Mouse (Mus musculus): ENCODE data around the gene Ptgdr. TPM values are rescaled to one million over a fixed set of nuclear protein-coding genes. Genes with fewer than 3 reads are reported as not detected.
"Not testable (repeated sequence)": the region's sequence is repeated elsewhere in the genome, so short reads cannot be mapped to it uniquely, and the experiment has no call there.

The Ptgdr gene
- total and polyA plus RNA-seq, 2 experiments from 2014 or later, result 0.59 to 1.7 TPM

GRCm38 (mm10) chr14:44863086-44863485 is 3.9 kb upstream of the Ptgdr start:
- Histone ChIP-seq H3K27ac (no peak overlapping the region), H3K4me3 (ENCODE audit: low read length) (no peak overlapping the region), H3K27me3 (ENCODE audit: insufficient read depth, low read length) (peaks cover 4% of the 10 kb centered on the region; the same call in 1 of the 2 replicates), H3K9me3 (ENCODE audit: low read length) (no peaks in the 10 kb centered on the region), H3K36me3 (ENCODE audit: insufficient read depth, low read length) (no peaks in the 10 kb centered on the region), H3K4me1 (ENCODE audit: insufficient read depth, low read length) (no peaks in the 10 kb centered on the region), H3K4me2 (ENCODE audit: low read depth, low read length) (no peak overlapping the region), H3K9ac (replicated peaks; ENCODE audit: low read length) (no peak overlapping the region)
- DNase-seq (ENCODE audit: low spot score), result no peak
- 40% methylated on average over 4 of the region's 4 CpGs for WGBS
- no peak for TF ChIP-seq CTCF (IDR thresholded peaks at IDR 0.05; ENCODE audit: low read depth)
- ATAC-seq, result no peak

DNA sequence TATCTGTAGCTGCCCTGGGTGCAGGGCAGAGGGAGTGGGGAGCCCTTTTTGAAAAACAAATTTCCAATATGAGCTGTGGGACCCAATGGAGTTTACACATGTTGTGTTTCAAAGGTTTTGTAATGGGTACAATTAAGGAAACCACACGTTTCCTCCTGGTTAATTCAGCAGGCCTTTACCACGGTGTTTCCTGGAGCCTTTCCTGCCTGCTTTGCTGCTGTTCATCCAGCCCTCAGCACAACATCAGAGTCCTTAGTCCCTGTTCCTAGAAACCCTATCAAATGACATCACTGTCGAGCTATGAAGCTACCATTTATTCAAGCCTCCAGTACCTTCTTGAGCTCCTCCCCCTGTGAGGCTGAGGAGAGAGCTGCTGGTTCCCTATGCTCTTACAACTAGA is 2.0 kb upstream of the Ptgdr start:
- H3K4me3 ChIP-seq (ENCODE audit: low read length), result no peak overlapping the region
- DNase-seq (ENCODE audit: low spot score) (no peak), ATAC-seq (no peak)
- no peak overlapping the region for H3K27ac ChIP-seq
- H3K36me3 ChIP-seq (ENCODE audit: insufficient read depth, low read length), result no peaks in the 10 kb centered on the region
- no peaks in the 10 kb centered on the region for H3K4me1 ChIP-seq (ENCODE audit: insufficient read depth, low read length)
- no peak overlapping the region for H3K4me2 ChIP-seq (ENCODE audit: low read depth, low read length)
- peaks cover 7% of the 10 kb centered on the region; the same call in 1 of the 2 replicates for H3K27me3 ChIP-seq (ENCODE audit: insufficient read depth, low read length)
- no peak for TF ChIP-seq CTCF (IDR thresholded peaks at IDR 0.05; ENCODE audit: low read depth)
- H3K9me3 ChIP-seq (ENCODE audit: low read length), result no peaks in the 10 kb centered on the region
- WGBS, result 61% methylated on average over 3 of the region's 3 CpGs
- H3K9ac ChIP-seq (replicated peaks; ENCODE audit: low read length), result no peak overlapping the region

- Histone ChIP-seq H3K4me2 (ENCODE audit: low read depth, low read length) (peak overlapping the region; percentile 50), H3K9ac (replicated peaks; ENCODE audit: low read length) (no peak overlapping the region), H3K4me1 (ENCODE audit: insufficient read depth, low read length) (no peaks in the 10 kb centered on the region), H3K36me3 (ENCODE audit: insufficient read depth, low read length) (no peaks in the 10 kb centered on the region), H3K27me3 (ENCODE audit: insufficient read depth, low read length) (peaks cover 7% of the 10 kb centered on the region; the same call in 1 of the 2 replicates), H3K4me3 (ENCODE audit: low read length) (peak overlapping the region; percentile 28), H3K9me3 (ENCODE audit: low read length) (no peaks in the 10 kb centered on the region), H3K27ac (no peak overlapping the region)
- DNase-seq (ENCODE audit: low spot score) (no peak), ATAC-seq (peak; percentile 39)
- TF ChIP-seq CTCF (IDR thresholded peaks at IDR 0.05; ENCODE audit: low read depth), result no peak
- 15% methylated on average over 12 of the region's 12 CpGs for WGBS
Measured at GRCm38 (mm10) chr14:44858372-44858771, 803 bp downstream of the Ptgdr start.

DNA sequence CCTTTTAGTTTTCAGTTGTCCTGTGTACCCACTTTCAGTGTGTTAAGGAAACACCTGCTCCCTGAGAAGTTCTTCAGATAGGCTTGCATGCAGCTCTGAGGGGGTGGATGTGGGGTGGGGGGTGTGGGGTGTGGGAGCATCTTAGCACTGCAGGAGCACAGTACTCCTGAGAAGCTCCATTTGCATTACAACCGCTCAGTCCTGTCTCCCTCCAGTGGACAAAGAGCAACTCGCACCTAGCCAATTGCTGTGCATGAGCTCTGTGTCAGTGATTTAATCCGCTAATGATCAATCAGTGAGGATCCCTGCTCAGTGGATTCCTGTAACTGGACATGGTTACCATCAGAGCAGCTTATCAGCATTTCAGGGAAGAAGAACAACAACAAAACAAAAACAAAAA is 8.5 kb downstream of the Ptgdr start:
- H3K4me3 ChIP-seq (ENCODE audit: low read length); H3K4me2 ChIP-seq (ENCODE audit: low read depth, low read length); H3K4me1 ChIP-seq (ENCODE audit: insufficient read depth, low read length); H3K36me3 ChIP-seq (ENCODE audit: insufficient read depth, low read length); H3K27me3 ChIP-seq (ENCODE audit: insufficient read depth, low read length); H3K27ac ChIP-seq; H3K9me3 ChIP-seq (ENCODE audit: low read length); H3K9ac ChIP-seq (replicated peaks; ENCODE audit: low read length): not testable (repeated sequence)
- ATAC-seq (peak; percentile 78), DNase-seq (ENCODE audit: low spot score) (peak; percentile 49)
- WGBS, result 6% methylated on average over 3 of the region's 3 CpGs
- peak; percentile 64 for TF ChIP-seq CTCF (IDR thresholded peaks at IDR 0.05; ENCODE audit: low read depth)

GRCm38 (mm10) chr14:44847740-44848139 is 11.4 kb downstream of the Ptgdr start:
- WGBS, result 85% methylated on average over 2 of the region's 2 CpGs
- ATAC-seq, result no peak
- Histone ChIP-seq H3K4me1 (ENCODE audit: insufficient read depth, low read length) (no peaks in the 10 kb centered on the region), H3K27me3 (ENCODE audit: insufficient read depth, low read length) (no peaks in the 10 kb centered on the region), H3K9me3 (ENCODE audit: low read length) (no peaks in the 10 kb centered on the region), H3K4me3 (ENCODE audit: low read length) (no peak overlapping the region), H3K4me2 (ENCODE audit: low read depth, low read length) (no peak overlapping the region), H3K27ac (no peak overlapping the region), H3K36me3 (ENCODE audit: insufficient read depth, low read length) (no peaks in the 10 kb centered on the region), H3K9ac (replicated peaks; ENCODE audit: low read length) (no peak overlapping the region)
- DNase-seq (ENCODE audit: low spot score), result no peak
- no peak for TF ChIP-seq CTCF (IDR thresholded peaks at IDR 0.05; ENCODE audit: low read depth)

DNA sequence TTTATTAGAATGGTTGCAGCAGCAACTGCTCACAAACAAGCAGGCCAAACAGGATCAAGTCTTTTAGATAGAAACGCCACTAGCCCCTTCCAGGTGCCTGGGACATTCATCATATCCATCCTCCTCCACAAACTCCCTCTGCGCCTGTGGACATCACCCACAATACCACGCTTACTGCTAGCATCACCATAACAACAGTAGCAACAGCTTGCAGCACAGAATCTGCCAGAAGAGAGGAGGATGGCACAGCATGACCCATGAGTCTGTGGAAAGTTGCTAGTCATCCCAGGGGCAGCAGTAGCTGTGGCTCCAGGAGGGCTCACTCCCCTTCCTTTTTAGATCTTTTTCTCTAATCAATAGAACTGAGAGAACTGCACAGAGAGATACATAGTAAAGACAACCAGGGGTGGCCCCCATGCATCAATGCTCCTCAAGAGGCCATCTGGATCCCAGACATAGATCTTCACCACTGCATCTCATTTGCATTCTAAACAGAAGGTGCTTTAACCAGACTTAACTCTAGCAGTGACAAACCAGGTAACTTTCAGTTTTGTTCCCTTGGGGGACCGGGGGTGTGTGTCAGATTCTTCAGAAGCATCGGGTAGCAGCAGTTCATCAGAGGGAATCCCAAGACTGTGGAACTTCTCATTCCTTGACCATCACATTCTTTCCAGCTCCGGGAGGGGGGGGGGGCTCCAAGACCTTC is 12.5 kb downstream of the Ptgdr start:
- no peak for DNase-seq (ENCODE audit: low spot score)
- no peak overlapping the region for H3K9ac ChIP-seq (replicated peaks; ENCODE audit: low read length)
- H3K4me2 ChIP-seq (ENCODE audit: low read depth, low read length), result no peak overlapping the region
- H3K9me3 ChIP-seq (ENCODE audit: low read length), result no peaks in the 10 kb centered on the region
- no peaks in the 10 kb centered on the region for H3K27me3 ChIP-seq (ENCODE audit: insufficient read depth, low read length)
- H3K36me3 ChIP-seq (ENCODE audit: insufficient read depth, low read length), result no peaks in the 10 kb centered on the region
- H3K4me1 ChIP-seq (ENCODE audit: insufficient read depth, low read length), result no peaks in the 10 kb centered on the region
- no peak for TF ChIP-seq CTCF (IDR thresholded peaks at IDR 0.05; ENCODE audit: low read depth)
- H3K27ac ChIP-seq, result no peak overlapping the region
- 63% methylated on average over 6 of the region's 6 CpGs for WGBS
- ATAC-seq, result no peak
- no peak overlapping the region for H3K4me3 ChIP-seq (ENCODE audit: low read length)
